Mouse (Mus musculus) embryonic fibroblast, embryonic 13.5 days (primary cell): Measurements from ENCODE around the gene Ttf2. TPM values are rescaled to one million over a fixed set of nuclear protein-coding genes. Genes with fewer than 3 reads are reported as not detected.

Source experiments
- H3K27ac ChIP-seq: 2 replicates; pipeline ENCODE4 v1.5.1; 2012; ENCODE audit warnings: low read length, control low read depth, inconsistent platforms; ENCODE audit not compliant: insufficient read depth
- H3K4me1 ChIP-seq: 2 replicates; pipeline ENCODE4 v1.6.1; 2011; ENCODE audit warnings: low read length; ENCODE audit not compliant: control insufficient read depth, insufficient read depth
- H3K4me3 ChIP-seq: 2 replicates; pipeline ENCODE4 v1.5.1; 2011; ENCODE audit warnings: mild to moderate bottlenecking, control low read depth, low read length; ENCODE audit not compliant: insufficient read depth
- CTCF ChIP-seq: IDR thresholded peaks from 2 replicates; pipeline ENCODE4 v1.5.1; 2011; ENCODE audit warnings: mild to moderate bottlenecking, control low read depth, low read length, moderate library complexity, borderline replicate concordance; ENCODE audit not compliant: insufficient read depth
- POLR2A ChIP-seq: IDR thresholded peaks from 2 replicates; pipeline ENCODE4 v1.6.1; 2011; ENCODE audit warnings: low read depth, mild to moderate bottlenecking, control low read depth, low read length, moderate library complexity
- polyA plus RNA-seq: library from polyadenylated mRNA; stranded (reverse); fragments of >200 nt; gene quantifications from 2 replicates; pipeline ENCODE4 v1.2.4, GENCODE M21; 2011; ENCODE audit warnings: low read depth; ENCODE audit not compliant: missing spikeins, insufficient read length

Gene Ttf2
- polyA plus RNA-seq, 1 experiment: 14.4 TPM

GRCm38 (mm10) chr3:100940496-100941037 is 28.9 kb downstream of the Ttf2 start:
- TF ChIP-seq POLR2A: no peak
- no peak for TF ChIP-seq CTCF
- Histone ChIP-seq H3K27ac (no peak overlapping the region), H3K4me1 (no peaks in the 10 kb centered on the region), H3K4me3 (no peak overlapping the region)

GRCm38 (mm10) chr3:100938211-100938610 is 31.3 kb downstream of the Ttf2 start:
- no peak for TF ChIP-seq POLR2A
- TF ChIP-seq CTCF: no peak
- no peak overlapping the region for H3K4me3 ChIP-seq
- H3K27ac ChIP-seq: no peak overlapping the region
- no peaks in the 10 kb centered on the region for H3K4me1 ChIP-seq

GRCm38 (mm10) chr3:100936201-100936600 is 33.3 kb downstream of the Ttf2 start:
- H3K27ac ChIP-seq: no peak overlapping the region
- no peaks in the 10 kb centered on the region for H3K4me1 ChIP-seq
- no peak overlapping the region for H3K4me3 ChIP-seq
- no peak for TF ChIP-seq POLR2A
- TF ChIP-seq CTCF: no peak

- Histone ChIP-seq H3K27ac (no peak overlapping the region), H3K4me3 (no peak overlapping the region), H3K4me1 (no peaks in the 10 kb centered on the region)
- TF ChIP-seq CTCF (no peak), POLR2A (no peak)
Measured at GRCm38 (mm10) chr3:100935521-100935920, 33.9 kb downstream of the Ttf2 start.

- Histone ChIP-seq H3K4me3 (no peak overlapping the region), H3K4me1 (no peaks in the 10 kb centered on the region), H3K27ac (no peak overlapping the region)
- TF ChIP-seq POLR2A (no peak), CTCF (no peak)
Measured at GRCm38 (mm10) chr3:100932077-100932944, 37.2 kb downstream of the Ttf2 start.

- Histone ChIP-seq H3K4me3 (no peak overlapping the region), H3K4me1 (no peaks in the 10 kb centered on the region), H3K27ac (no peak overlapping the region)
- TF ChIP-seq CTCF (no peak), POLR2A (no peak)
Measured at GRCm38 (mm10) chr3:100931332-100932076, 38.0 kb downstream of the Ttf2 start.

- Histone ChIP-seq H3K4me1 (peaks cover 5% of the 10 kb centered on the region; the same call in 1 of the 2 replicates), H3K27ac (no peak overlapping the region), H3K4me3 (no peak overlapping the region)
- TF ChIP-seq CTCF (no peak), POLR2A (no peak)
Measured at GRCm38 (mm10) chr3:100925176-100925575, 44.3 kb downstream of the Ttf2 start.

GRCm38 (mm10) chr3:100924065-100924732 is 45.3 kb downstream of the Ttf2 start:
- Histone ChIP-seq H3K27ac (no peak overlapping the region), H3K4me3 (no peak overlapping the region), H3K4me1 (peaks cover 5% of the 10 kb centered on the region; the same call in 1 of the 2 replicates)
- TF ChIP-seq CTCF: no peak
- TF ChIP-seq POLR2A: 0 out of 2 replicates have a peak, but pooled peaks have one; percentile 10
